Mouse (Mus musculus) thymus, postnatal 4 days (tissue): Measurements from ENCODE around the gene Gal3st2c.
"Not testable (repeated sequence)": the region's sequence is repeated elsewhere in the genome, so short reads cannot be mapped to it uniquely, and the experiment has no call there.

Experiments
- DNase-seq: peaks from one replicate; pipeline ENCODE4 v3.0.0; 2021

Gal3st2c gene

GRCm38 (mm10) chr1:94051104-94051503 lies 60.8 kb downstream of the Gal3st2c start:
- no peak for DNase-seq

DNA sequence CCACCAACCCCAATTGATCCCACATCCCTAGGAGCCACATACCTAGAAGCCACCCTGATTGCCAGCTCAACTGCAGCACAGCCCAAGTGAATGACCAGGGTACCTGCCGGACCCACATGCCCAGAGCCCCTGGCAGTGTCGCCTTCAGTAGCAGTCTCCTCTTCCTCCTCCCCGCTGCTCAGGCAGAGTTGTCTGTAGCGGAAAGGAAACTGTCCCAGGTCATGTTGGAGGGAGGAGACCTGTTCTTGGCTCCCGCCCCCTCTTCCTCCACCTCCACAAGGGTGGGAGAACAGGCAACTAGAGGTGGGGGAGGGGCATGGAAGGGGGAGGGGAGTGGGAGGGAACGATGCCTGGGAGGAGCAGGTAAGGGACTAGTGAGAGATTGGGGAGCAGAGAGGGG lies 62.1 kb downstream of the Gal3st2c start, which contains the start of gene Pdcd1:
Pdcd1 (minus strand) TSS at position 181 of the 400 bp plus-strand sequence.
- peak; percentile 54 for DNase-seq

DNA sequence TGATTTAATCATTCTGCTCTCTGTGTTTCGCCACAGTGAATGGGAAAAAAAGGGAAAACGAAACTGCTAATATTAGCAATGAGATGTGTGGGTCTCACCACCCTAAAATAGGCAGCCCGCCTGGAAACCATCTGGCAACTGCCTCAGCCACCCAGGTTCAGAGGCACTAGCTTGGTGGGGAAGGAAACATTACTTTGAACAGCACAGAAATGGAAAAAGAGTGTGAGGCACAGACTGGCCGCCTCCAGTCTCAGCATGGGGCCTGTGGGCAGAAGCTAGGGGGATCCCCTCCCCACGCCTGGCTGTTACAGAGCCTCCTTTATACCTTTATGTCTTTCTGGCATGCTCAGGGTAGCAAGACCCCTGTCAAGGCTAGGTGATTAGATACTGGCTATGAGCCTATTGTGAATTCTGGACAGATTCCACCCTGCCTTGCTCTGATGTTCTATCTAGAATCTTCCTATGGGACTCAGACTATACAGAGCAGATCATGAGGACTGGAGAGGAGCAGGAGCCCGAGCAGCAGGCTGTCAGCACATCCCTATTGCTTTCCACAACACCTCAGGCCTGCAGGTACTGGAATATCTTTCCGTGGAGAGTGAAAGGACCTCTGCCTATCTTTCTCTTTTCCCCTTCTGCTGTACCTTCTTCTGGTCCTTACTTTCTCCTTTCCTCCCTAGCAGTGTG lies 63.4 kb downstream of the Gal3st2c start:
- DNase-seq = no peak

- no peak for DNase-seq
Observed at GRCm38 (mm10) chr1:94054481-94054880, 64.2 kb downstream of the Gal3st2c start.

DNA sequence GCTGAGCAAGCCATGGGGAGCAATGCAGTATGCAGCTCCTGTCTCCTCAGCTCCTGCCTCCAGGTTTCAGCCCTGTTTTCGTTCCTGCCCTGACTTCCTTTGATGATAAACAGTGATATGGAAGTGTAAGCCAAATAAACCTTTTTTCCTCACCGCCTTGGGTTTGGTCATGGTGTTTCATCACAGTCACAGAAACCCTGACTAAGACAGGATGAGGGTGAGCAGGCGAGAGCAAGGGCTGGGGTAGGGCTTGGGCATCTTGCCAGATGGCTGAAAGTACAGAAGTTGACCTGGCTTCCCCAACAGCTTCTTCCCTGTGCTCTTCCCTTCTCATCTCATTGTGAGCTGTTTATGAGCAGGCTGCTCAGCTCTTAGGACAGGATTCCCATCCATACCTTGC lies 65.7 kb downstream of the Gal3st2c start:
- DNase-seq = no peak

DNA sequence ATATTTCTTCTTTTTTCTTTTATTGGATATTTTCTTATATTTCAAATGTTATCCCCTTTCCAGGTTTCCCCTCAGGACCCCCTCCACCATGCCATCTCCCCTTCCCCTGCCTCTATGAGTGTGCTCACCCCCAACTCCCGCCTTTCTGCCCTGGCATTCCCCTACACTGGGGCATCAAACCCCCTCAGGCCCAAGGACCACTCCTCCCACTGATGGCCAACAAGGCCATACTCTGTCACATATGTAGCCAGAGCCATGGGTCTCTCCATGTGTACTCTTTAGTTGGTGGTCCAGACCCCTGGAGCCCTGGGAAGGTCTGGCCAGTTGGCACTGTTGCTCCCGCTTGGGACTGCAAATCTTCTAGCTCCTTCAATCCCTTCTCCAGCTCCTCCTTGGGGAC lies 67.1 kb downstream of the Gal3st2c start:
- DNase-seq = no peak

GRCm38 (mm10) chr1:94058281-94058680 lies 68.0 kb downstream of the Gal3st2c start:
- DNase-seq = not testable (repeated sequence)
